Comparison of ENCODE assay signal across 37 mouse cellular contexts in genomic region chr1:39756952-39757351, GRCm38 (mm10). TPM values are rescaled to one million over a fixed set of nuclear protein-coding genes. Genes with fewer than 3 reads are reported as not detected.
DNase-seq lines count a peak whose midpoint lies in the region; ATAC-seq lines count a peak whose summit lies in the region.
"Had no signal": no experiment of that assay in that cellular context is flagged by ENCODE, and none has a peak within 500 bp of the region (broad histone marks: within the 10 kb centered on the region; RNA-seq: fewer than 3 reads in every experiment).

No protein-coding gene starts in this region.

- intact Hi-C loops in gastrocnemius, postnatal 14 days (cut with DNase I; ENCODE audit: low total_unique reads): no loop called here
- intact Hi-C loops in left cerebral cortex, postnatal 4 days (cut with DNase I): no loop called here

- no peaks in the 10 kb centered on the region for H3K36me3 ChIP-seq in limb, embryonic 15.5 days
- H3K36me3 ChIP-seq in limb, embryonic 10.5 days: no peaks in the 10 kb centered on the region
- H3K36me3 ChIP-seq: hindbrain, embryonic 13.5 days; limb, embryonic 13.5 days; liver, embryonic 12.5 days had no signal

- H3K27ac ChIP-seq in limb, embryonic 15.5 days: 0 out of 2 replicates have a peak overlapping the region, but pooled peaks have one; percentile 62
- H3K27ac ChIP-seq in limb, embryonic 10.5 days: no peak overlapping the region
- H3K27ac ChIP-seq: hindbrain, embryonic 13.5 days; limb, embryonic 13.5 days; liver, embryonic 12.5 days had no signal

- H3K9me3 ChIP-seq in limb, embryonic 15.5 days: no peaks in the 10 kb centered on the region
- no peaks in the 10 kb centered on the region for H3K9me3 ChIP-seq in limb, embryonic 10.5 days (replicated peaks)
- H3K9me3 ChIP-seq: hindbrain, embryonic 13.5 days; limb, embryonic 13.5 days; liver, embryonic 12.5 days had no signal

- H3K9ac ChIP-seq in limb, embryonic 15.5 days: no peak overlapping the region
- H3K9ac ChIP-seq: hindbrain, embryonic 13.5 days; limb, embryonic 13.5 days; liver, embryonic 12.5 days; liver, postnatal 0 days had no signal

- WGBS in limb, embryonic 15.5 days: 56% methylated on average over 11 of the region's 11 CpGs
- 88% methylated on average over 11 of the region's 11 CpGs for WGBS in limb, embryonic 10.5 days

- no peaks in the 10 kb centered on the region for H3K27me3 ChIP-seq in limb, embryonic 15.5 days
- no peaks in the 10 kb centered on the region for H3K27me3 ChIP-seq in limb, embryonic 10.5 days (ENCODE audit: low read depth, poor library complexity, severe bottlenecking)
- H3K27me3 ChIP-seq: hindbrain, embryonic 13.5 days; limb, embryonic 13.5 days; liver, embryonic 12.5 days had no signal

- H3K4me2 ChIP-seq in limb, embryonic 15.5 days: no peak overlapping the region
- H3K4me2 ChIP-seq: hindbrain, embryonic 13.5 days; limb, embryonic 13.5 days; liver, embryonic 12.5 days; midbrain, embryonic 11.5 days had no signal

- peaks cover 37% of the 10 kb centered on the region for H3K4me1 ChIP-seq in limb, embryonic 15.5 days
- peaks cover 32% of the 10 kb centered on the region for H3K4me1 ChIP-seq in limb, embryonic 10.5 days

- DNase-seq in gastrocnemius, postnatal 14 days: peak; percentile 11
- DNase-seq in gastrocnemius, postnatal 4 days (ENCODE audit: low spot score in 2 of 2): no peak
- no peak for DNase-seq in limb, embryonic 10.5 days (ENCODE audit: low spot score)
- DNase-seq in fat pad, adult 2 months (ENCODE audit: extremely low read depth, low read depth, low spot score): peak; percentile 43
- peak; percentile 43 to 50 for DNase-seq in urinary bladder, postnatal 36 days (ENCODE audit: low spot score in 2 of 2)
- no peak for DNase-seq in left cerebral cortex, postnatal 4 days
- DNase-seq: adrenal gland, postnatal 25 days; cerebellum, adult 18-20 months; cerebellum, postnatal 10 days; heart, postnatal 36 days; kidney, postnatal 14 days; layer of hippocampus, adult 9-11 months; liver, postnatal 0 days; lung, postnatal 36 days; right cerebral cortex, postnatal 4 days; thymus, adult 2 months; thymus, postnatal 36 days had no signal

- no peak for ATAC-seq in limb, embryonic 15.5 days (ENCODE audit: insufficient number of reproducible peaks, low FRiP score, low TSS enrichment, low read depth)
- ATAC-seq: forebrain, embryonic 14.5 days; intestine, postnatal 0 days; liver, embryonic 12.5 days; liver, postnatal 0 days; midbrain, embryonic 16.5 days had no signal

- no peak overlapping the region for H3K4me3 ChIP-seq in limb, embryonic 15.5 days
- no peak overlapping the region for H3K4me3 ChIP-seq in limb, embryonic 10.5 days
- H3K4me3 ChIP-seq: erythroblast, embryonic 14.5 days; hindbrain, embryonic 13.5 days; limb, embryonic 13.5 days; liver, embryonic 12.5 days had no signal

RNA-seq across cellular contexts. Expression of gene Rfx8, which starts 36.2 kb away (rescaled TPM):
- under 1 TPM; 0.10 to 0.18 TPM for total RNA-seq in gastrocnemius, postnatal 14 days (2021)
- total RNA-seq in gastrocnemius, postnatal 4 days (2021): under 1 TPM in 1 of 2 experiments, not detected in 1; 0.41 TPM
- polyA plus RNA-seq in limb, embryonic 15.5 days (2015; fragmentation: Nextera tagmentation; extraction: Ambion mirVana): 0.73 and 0.79 TPM in 2 replicates
- 0.35 and 0.79 TPM in 2 replicates for polyA plus RNA-seq in limb, embryonic 10.5 days (2016; fragmentation: Nextera tagmentation; extraction: Ambion mirVana)
- total RNA-seq in left cerebral cortex, postnatal 4 days (2021): under 1 TPM; 0.28 to 0.76 TPM
- total RNA-seq: adrenal gland, adult 18-20 months; gastrocnemius, adult 18-20 months; megakaryocyte, adult 5-6 weeks; MEL; neutrophil, adult 5-6 weeks had no signal
- polyA plus RNA-seq: liver, postnatal 0 days had no signal

RNA-seq across cellular contexts. Expression of gene Gm3646, which starts 48.2 kb away (rescaled TPM):
- 1 to 10 TPM; 1.6 to 2.2 TPM for total RNA-seq in gastrocnemius, postnatal 14 days (2021)
- total RNA-seq in gastrocnemius, postnatal 4 days (2021): 1 to 10 TPM in 1 of 2 experiments, not detected in 1; 1.7 TPM
- not detected in 2 replicates for polyA plus RNA-seq in limb, embryonic 15.5 days (2015; fragmentation: Nextera tagmentation; extraction: Ambion mirVana)
- polyA plus RNA-seq in limb, embryonic 10.5 days (2016; fragmentation: Nextera tagmentation; extraction: Ambion mirVana): not detected in 2 replicates
- not detected for total RNA-seq in left cerebral cortex, postnatal 4 days (2021)
- total RNA-seq: adrenal gland, adult 18-20 months; adrenal gland, postnatal 25 days; common myeloid progenitor, adult 5-6 weeks; gastrocnemius, adult 18-20 months; left cerebral cortex, postnatal 14 days; megakaryocyte, adult 5-6 weeks; MEL; neutrophil, adult 5-6 weeks had no signal
- polyA plus RNA-seq: erythroblast, embryonic 14.5 days; forebrain, embryonic 14.5 days; frontal cortex, adult 2 months; hindbrain, embryonic 13.5 days; intestine, postnatal 0 days; kidney, embryonic 14.5 days; limb, embryonic 13.5 days; liver, embryonic 12.5 days; liver, postnatal 0 days; lung, embryonic 16.5 days; midbrain, embryonic 11.5 days; midbrain, embryonic 16.5 days; neural tube, embryonic 11.5 days; thymus, adult 2 months had no signal

Comparison
In these comparisons a context has a peak if more than half of its experiments do, and no peak if none do; other contexts are left out.
1. DNase-seq: peak in gastrocnemius, postnatal 14 days (single experiment), fat pad, adult 2 months (single experiment) and urinary bladder, postnatal 36 days (2 of 2); none in gastrocnemius, postnatal 4 days (0 of 2), limb, embryonic 10.5 days (single experiment) and left cerebral cortex, postnatal 4 days (single experiment).